Mouse (Mus musculus) left cerebral cortex, postnatal 25 days (tissue): ENCODE results near the gene Gm9922. TPM values are rescaled to one million over a fixed set of nuclear protein-coding genes. Genes with fewer than 3 reads are reported as not detected.

Source experiments
- DNase-seq, 2 experiments: peaks; one replicate each; pipeline ENCODE4 v3.0.0; 2022; ENCODE audit warnings: low spot score in 2 of 2, mixed read lengths in 1 of 2
- intact Hi-C: fragments of 180-260 bp; cut with DNase I; formaldehyde crosslinking; loops from one replicate; pipeline ENCODE4 v1.15.1; 2025
- total RNA-seq, 2 experiments: library from RNA; stranded (reverse); gene quantifications; 2 replicates each; pipeline ENCODE4 v1.2.3; 2021

The Gm9922 gene
- total RNA-seq, 2 experiments from 2014 or later = not detected

DNA sequence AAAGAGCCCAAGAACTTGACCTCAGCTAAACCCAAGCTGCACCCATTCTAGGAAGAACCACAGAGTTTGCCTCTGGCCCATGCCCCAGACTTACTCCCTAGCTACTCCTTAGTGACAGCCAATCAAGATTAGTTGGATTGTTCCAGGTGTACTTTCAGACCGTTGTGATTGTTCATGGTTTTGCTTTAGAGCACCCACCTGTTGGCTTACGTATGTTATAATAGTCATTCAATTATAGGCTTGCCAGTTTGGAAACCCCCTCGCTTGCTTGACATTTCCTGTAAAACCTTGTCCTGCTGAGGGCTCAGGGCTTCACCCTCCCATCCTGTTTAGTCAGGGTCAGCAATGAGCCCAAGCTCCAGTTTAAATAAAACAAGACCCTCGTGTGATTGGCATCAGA is 25.1 kb downstream of the Gm9922 start:
- DNase-seq = no peak
- intact Hi-C loops = no loop called here

GRCm38 (mm10) chr14:101688406-101688805 is 41.2 kb downstream of the Gm9922 start:
- DNase-seq = no peak
- intact Hi-C loops = no loop called here

- intact Hi-C loops = no loop called here
These were observed 41.9 kb downstream of the Gm9922 start for GRCm38 (mm10) chr14:101687696-101688095.

More at GRCm38 (mm10) chr14:101687696-101688095, 41.9 kb downstream of the Gm9922 start:
- DNase-seq = no peak

Other genes with a start within 250 kb of the Gm9922 start
- gene Tbc1d4, start 120.6 kb downstream of the Gm9922 start, total RNA-seq = 10 to 100 TPM in 1 of 2 experiments, 1 to 10 TPM in 1; 7.2 to 10.4 TPM
- gene Commd6, start 89.1 kb downstream of the Gm9922 start, total RNA-seq = 10 to 100 TPM; 62.6 to 65.7 TPM
- gene Uchl3, start 75.8 kb downstream of the Gm9922 start, total RNA-seq = 10 to 100 TPM; 44.6 to 49.1 TPM
- gene Lmo7, start 143 bp upstream of the Gm9922 start, total RNA-seq = 100 to 1,000 TPM in 1 of 2 experiments, 10 to 100 TPM in 1; 91.0 to 115 TPM